Mouse (Mus musculus) spleen, adult 12 weeks (tissue): ENCODE data around the gene Sltm.
"Not testable (repeated sequence)": the region's sequence is repeated elsewhere in the genome, so short reads cannot be mapped to it uniquely, and the experiment has no call there.

Source experiments
- DNase-seq: peaks from one replicate; pipeline ENCODE4 v3.0.0; 2022; ENCODE audit warnings: low spot score

Gene Sltm

DNA sequence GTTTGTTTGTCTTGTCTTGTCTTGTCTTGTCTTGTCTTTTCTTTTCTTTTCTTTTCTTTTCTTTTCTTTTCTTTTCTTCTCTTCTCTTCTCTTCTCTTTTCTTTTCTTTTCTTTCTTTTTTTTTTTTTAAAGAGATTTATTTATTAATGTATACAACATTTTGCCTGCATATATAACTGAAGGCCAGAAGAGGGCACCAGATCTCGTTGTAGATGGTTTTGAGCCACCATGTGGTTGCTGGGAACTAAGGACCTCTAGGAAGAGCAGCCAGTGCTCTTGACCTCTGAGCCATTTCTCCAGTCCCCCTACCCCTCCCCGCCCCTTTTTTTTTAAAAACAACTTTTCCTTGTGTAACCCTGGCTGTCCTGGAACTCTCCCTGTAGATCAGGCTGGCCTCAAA lies 9.7 kb downstream of the Sltm start:
- not testable (repeated sequence) for DNase-seq

DNA sequence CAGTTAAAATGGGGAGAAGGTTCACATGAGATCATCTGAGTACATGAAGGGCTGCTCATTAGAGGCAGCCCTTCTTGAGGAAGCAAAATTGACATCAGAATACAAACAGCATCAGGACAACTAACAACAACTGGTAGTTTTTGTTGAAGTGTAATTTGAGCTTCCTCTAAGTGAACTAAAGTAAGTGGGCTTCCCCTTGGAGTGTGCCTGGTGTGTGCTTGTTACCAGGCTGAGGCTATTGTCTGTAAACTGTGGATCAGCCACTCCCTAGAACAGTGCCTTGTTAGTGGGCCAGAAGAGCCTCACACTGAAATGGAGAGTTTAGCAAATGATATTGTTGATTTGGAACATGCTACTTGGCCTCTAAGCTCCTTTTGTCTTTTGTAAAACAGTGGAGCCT lies 12.9 kb downstream of the Sltm start:
- DNase-seq = no peak

DNA sequence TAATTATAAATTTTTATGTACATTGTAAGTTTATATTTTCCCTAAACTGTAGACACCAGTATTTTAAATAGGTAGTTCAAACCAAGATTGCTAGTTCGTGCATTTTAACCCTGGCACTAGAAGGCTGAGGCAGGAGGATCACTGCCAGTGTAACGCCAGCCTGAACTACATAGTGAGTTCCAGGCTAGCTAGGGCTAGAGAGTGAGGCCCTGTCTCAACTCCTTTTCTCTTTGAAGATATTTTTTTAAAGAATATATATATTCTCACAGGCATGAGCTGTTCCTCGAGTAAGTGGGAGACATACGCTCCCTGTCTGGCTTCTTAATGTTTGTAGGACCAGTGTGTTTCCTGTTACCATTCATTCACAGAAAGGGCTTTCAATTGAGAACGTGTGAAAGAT lies 14.2 kb downstream of the Sltm start:
- DNase-seq = no peak

DNA sequence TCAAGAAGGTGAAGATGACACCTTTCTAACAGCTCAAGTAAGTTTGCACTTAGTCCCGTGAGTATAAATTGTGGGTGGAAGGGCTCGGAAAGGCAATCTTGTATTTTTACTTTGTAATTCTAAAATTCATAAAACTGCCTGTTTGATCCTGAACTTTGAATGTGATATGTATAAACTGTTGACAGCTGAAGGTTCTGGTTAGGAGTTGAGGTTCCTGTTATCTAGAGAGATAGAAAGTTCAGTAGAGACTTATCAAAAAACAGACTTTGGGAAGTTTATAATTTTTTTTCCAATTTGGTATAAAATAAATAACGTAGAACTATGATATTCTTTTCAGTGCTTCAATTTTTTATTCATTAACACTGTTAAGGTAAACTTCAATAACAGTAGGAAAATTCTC lies 20.3 kb downstream of the Sltm start:
- DNase-seq = no peak

DNA sequence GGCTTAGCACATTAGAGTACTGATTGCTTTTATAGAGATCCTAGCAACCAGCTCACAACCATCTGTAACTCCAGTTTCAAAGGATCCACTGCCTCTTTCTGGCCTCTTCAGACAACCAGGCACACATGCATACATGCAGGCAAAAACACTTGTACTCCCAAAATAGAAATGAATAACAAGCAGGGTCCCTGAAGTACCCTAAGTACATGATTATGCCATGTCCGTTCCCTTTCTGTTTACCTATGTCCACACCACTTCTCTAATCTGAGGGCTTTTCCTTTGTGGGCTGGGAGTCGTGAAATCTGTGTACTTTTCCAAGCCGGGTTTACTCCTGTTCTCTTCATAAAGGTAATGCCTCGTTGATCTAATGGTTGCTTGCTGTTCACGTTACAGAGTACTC lies 25.1 kb downstream of the Sltm start:
- no peak for DNase-seq

DNA sequence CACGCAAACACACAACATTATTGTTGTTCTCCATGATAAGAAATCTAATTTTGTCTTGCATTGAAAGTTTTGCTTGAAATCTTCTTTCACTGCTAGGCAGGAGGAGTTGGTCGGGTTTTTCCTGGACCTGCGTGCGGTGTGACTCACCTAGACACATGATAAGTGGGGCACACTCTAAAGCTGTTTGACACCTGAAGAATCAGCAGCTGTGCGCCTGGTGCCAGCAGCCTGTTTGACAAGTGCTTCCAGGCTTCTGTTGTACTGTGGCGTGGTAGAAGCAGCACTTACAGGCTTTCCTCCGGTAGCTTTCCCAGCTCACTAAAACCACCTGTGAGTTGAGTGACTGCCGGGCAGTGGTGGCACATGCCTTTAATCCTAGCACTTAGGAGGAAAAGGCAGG lies 27.8 kb downstream of the Sltm start:
- no peak for DNase-seq

DNA sequence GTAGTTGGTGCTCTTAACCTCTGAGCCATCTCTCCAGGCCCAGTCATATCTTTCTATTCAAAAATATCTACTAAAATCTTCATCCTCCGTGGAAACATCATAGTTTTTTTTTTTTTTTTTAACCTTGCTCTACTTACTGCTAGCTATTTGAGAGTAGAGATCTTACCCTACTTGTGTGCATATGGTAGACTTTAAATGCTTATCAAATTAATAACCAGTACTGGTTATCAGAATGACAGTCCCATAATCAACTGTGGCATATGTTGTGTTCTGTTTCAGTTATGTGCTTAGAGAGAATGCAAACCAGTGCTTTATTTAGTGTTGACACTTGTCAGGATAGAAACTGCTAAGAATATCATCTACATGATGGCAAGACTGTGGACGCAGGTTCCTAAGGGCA lies 35.6 kb downstream of the Sltm start:
- no peak for DNase-seq

DNA sequence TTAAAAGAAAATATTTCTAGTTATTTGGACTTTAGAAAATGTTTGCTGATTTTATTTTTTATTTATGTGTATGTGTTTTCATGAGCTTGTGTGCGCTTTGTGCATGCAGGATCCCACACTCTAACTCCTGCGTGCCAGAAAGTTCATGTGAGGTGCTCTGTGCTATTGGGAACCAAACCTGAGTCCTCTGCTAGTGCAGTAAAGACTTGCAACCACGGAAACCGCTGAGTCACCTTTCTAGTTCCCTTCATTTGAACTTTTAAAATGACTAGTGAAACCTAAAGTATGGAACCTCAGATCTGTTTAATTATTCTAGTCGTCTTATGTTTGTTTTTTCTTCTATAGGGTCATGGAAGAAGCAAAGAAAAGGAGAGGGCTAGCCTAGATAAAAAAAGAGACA lies 38.4 kb downstream of the Sltm start:
- no peak for DNase-seq

DNA sequence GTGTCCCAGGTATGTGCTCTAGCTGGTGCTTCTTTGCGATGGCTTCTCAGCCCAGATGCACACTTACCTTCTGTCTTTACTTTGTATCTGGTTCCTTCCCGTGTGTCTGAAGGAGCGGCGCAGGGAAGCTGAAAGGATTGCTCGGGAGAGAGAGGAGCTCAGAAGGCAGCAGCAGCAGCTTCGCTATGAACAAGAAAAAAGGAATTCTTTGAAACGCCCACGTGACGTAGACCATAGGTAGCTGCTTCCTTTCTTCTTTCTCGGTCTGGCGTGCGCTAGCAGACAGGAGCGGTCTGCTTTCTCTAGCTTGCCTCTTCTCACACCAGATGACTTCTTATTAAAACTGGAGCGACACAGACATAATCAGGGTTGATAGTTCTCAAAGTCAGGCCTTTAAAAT lies 42.1 kb downstream of the Sltm start:
- DNase-seq = no peak

DNA sequence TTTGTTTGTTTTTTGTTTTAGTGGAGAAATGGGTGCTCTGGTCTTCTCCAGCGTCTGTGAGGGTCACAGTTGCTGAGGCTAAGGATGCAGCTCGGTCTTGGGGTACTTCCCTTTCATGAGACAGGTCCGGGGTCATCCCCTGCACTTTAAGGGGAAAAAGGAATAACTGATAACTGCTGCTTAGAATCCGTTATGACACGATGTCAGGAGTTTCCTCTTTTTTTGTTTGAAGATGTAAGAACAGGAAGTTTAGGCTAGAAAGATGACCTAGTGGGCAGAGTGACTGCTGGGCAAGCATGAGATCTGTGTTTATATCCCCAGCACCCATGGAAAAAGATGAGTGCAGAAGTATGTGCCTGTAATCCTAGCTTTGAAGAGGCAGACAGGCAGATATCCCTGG lies 42.6 kb downstream of the Sltm start:
- DNase-seq = no peak

DNA sequence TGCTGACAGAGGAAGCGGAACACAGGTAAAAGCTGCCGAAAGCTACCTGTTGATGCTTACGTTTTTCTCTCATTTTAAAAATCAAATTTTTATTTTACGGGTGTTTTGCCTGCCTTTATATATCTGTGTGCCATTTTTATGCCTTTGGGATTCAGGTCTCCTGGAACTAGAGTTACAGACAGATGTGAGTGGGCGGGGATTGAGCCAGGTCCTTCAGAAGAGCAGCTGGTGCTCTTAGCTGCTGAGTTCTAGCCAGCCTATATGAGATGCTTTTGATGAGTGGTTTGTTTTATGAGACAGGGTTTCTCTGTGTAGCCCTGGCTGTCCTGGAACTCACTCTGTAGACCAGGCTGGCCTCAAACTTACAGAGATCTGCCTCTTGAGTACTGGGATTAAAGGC lies 44.6 kb downstream of the Sltm start:
- no peak for DNase-seq

DNA sequence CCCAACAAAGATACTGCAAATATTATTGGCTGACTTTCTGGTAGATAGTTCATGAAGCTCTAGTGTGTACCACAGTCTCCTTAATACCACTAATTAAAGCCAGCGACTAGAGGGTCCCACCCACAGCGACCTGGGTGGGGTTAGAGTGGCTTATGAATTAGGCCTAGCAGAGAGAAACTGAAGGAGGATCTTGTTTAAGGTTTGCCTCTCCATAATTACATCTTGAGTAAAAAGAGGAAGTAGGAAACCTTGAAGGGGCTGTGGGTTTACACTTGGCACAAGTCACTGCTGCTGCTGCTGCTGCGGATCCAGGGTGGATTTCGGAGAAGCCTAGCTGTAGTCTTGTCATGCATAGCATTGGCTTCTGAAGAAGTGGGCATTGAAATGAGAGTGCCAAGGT lies 48.2 kb downstream of the Sltm start:
- no peak for DNase-seq

DNA sequence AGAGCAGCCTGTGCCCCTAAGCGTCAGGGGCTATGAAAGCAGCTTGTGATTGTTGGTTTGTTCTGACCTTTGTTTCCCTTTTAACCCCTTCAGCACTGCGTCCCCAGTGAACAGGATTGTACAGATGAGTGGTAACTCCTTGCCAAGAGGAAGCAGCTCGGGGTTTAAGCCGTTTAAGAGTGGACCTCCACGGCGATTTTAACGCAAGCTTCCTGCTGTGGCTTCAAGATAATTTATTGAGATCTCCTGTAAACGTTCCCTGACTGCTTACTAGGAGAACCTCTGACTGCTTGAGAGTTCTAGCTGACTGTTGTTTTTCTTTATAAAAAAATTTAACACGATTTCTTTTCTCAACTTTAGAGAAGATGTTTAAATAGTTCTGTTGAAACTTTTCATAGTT lies 48.9 kb downstream of the Sltm start:
- no peak for DNase-seq

DNA sequence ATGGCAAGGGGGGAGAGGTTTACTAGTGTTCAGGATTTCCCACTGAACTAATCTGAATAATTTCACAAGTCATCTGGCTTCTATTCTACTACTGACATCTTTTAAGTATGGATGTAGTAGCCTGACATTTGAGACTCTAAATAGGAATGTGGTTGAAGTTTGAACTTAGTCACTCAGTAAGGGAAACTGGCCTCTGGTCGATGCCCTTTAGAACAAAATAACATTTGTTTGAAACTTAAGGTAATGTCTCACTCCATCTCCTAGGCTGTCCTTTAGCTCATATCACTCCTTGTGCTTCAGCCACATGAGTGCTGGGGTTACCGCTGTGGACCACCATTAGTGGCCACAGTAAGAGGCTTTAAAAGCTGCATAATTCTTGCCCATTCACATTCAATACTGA lies 55.7 kb downstream of the Sltm start:
- no peak for DNase-seq

DNA sequence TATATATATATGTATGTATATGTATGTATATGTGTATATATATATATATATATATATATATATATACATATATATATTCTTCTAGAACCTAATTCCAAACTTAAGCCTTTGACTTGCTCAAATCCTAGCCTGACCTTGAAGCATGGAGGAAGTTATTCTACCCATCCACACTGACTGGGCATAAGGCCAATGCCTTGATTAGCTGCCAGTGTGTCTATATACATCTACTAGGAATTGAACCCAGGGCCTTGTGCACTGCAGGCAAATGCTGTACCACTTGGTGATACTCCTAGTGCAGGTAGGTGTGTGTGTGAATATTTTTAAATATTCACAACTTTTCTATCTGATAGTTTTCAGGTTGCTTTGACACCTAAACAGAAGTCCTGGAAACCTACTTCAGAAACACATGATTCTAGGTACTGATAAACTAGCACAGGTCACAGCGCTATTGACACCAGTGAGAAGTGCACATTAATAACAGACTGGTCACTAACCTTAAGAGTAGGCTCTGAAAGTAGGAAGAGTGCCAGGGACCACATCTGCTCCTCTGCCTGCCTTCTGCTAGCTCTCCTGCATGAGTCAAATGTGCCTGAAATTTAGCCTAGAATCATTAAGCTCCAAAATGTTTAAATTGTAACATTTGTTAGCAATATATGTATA lies 59.8 kb downstream of the Sltm start:
- no peak for DNase-seq

DNA sequence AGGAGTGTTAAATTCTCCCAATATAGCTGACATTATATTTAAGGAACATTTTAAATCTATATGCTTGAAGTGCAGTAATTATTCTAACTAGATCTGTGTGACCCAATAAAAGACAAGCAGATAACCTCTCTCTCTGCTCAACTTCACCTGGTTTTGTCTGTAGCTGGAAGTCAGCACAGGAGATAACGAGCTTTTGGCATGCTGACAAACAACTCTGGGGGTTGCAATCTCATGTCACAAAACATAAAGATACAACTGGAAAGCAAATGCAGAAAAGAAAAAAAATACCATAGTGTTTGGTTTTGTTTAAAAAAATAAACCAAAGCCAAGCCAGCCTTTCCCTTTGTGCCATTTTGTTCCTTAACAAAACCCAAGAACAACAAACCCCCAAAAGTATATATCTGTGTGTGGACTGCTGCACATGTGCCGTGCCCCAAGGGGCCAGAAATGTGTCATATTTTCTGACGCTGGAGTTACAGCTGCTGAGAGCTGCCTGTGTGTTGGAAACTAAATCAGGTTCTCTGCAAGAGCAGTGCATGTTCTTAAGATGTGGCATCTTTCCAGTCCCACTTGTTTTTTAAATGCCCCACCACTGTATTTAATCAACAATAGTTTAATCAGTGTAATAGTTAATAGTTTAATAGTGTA lies 68.6 kb downstream of the Sltm start:
- DNase-seq = no peak

DNA sequence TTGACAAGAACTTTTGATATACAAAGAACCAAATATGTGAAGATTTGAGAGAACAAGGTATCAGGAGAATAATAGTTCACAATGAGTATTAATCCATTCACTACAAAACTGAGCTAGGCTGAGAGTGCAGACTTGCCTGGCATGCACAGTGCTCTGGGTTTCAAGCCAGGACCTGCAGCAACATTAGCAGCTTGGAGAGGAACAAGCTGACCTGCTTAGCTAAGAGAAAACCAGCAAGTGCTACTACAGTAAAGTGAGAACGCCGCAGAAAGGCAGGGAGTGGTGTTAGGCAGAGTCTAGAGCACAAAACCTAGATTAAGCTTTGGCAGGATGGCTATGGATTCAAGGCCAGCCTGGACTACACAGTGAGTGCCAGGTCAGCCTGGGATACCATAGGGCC lies 87.2 kb downstream of the Sltm start:
- DNase-seq = no peak

DNA sequence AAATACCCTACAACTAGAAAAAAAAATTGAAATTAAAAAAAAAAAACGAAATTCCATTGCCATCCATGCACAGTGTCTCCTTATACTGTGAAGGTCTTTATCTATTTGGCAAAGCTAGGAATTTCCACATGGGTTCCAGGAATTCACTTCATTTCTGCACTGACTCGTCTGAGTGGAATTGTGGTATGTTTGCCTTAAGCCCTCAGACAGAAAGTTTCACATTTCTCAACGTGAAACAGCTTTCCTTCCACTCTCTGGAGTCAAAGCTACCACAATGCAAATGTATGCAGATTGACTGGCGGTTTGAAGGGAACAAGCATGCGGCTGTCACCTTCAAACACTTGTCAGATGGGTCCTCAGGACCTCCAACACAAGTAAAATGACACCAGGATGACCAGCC lies 89.1 kb downstream of the Sltm start:
- DNase-seq = no peak

DNA sequence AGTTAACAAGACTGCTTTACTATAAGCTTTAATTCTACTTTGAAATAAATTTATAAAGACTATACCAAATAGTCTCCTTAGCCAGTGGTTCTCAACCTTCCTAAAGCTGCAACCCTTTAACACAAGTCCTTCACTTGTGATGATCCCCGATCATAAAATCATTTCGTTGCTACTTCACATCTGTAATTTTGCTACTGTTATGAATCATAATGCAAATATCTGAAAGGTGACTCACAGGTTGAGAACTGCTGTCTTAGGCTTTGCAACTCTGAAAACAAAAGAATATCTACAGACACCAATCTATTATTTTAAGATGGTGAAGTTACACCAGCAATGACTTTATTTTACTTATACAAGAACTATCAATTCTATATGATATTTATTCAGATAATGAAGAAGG lies 94.2 kb downstream of the Sltm start:
- DNase-seq = no peak
